Mouse (Mus musculus): ENCODE results near the gene Abi3. TPM values are rescaled to one million over a fixed set of nuclear protein-coding genes. Genes with fewer than 3 reads are reported as not detected.

Gene Abi3
- total and polyA plus RNA-seq, 3 experiments = 7.9 to 23.2 (median 11.4) TPM

GRCm38 (mm10) chr11:95838999-95839868 lies 3.0 kb downstream of the Abi3 start:
- no peak overlapping the region for H3K9ac ChIP-seq (ENCODE audit: low read depth, low read length)
- intact Hi-C loops (cut with DNase I) = no loop called here
- peaks cover 38% of the 10 kb centered on the region for H3K4me1 ChIP-seq (ENCODE audit: control insufficient read depth, insufficient read depth, low read length)
- WGBS = 66% methylated on average over 8 of the region's 8 CpGs
- H3K79me2 ChIP-seq (replicated peaks; ENCODE audit: control insufficient read depth, insufficient read depth, low read length) = no peaks in the 10 kb centered on the region; the same call in 1 of the 2 replicates
- peak overlapping the region; percentile 92 for H3K27ac ChIP-seq
- peaks cover 6% of the 10 kb centered on the region; the same call in 1 of the 2 replicates for H3K36me3 ChIP-seq (ENCODE audit: control insufficient read depth, insufficient read depth, low read length)
- no peaks in the 10 kb centered on the region for H3K27me3 ChIP-seq (ENCODE audit: control insufficient read depth, insufficient read depth, low read length)
- TF ChIP-seq POLR2A (IDR thresholded peaks at IDR 0.05; ENCODE audit: insufficient read depth, low read depth, low read length) = no peak
- TF ChIP-seq CTCF (IDR thresholded peaks at IDR 0.05) = no peak
- no peak for TF ChIP-seq EP300 (IDR thresholded peaks at IDR 0.05; ENCODE audit: insufficient read depth, low read depth, low read length)
- H3K4me3 ChIP-seq = peak overlapping the region; percentile 2; the same call in 1 of the 2 replicates
- no peak for DNase-seq

DNA sequence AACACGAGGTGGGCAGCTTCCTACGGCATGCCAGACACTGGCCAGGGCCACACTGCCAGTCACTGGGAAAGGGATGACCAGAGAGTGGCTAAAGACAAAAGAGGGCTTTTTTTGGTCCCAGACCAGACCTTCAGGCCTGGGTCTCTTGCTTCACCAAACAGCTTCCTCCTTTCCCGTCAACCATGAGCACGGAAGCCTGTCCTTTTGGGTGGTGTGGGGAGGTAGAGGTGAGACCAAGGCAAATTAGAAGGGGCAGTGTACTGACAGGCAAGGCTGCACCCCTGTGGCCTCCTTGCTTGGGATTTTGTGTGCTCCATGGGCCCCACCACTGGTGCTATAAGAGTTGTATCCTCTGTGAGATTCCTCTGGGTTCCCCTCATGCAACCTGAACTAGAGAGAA lies 3.7 kb downstream of the Abi3 start:
- Histone ChIP-seq H3K79me2 (replicated peaks; ENCODE audit: control insufficient read depth, insufficient read depth, low read length) (no peaks in the 10 kb centered on the region; the same call in 1 of the 2 replicates), H3K4me3 (0 out of 2 replicates have a peak overlapping the region, but pooled peaks have one; percentile 3), H3K36me3 (ENCODE audit: control insufficient read depth, insufficient read depth, low read length) (peaks cover 6% of the 10 kb centered on the region; the same call in 1 of the 2 replicates), H3K27me3 (ENCODE audit: control insufficient read depth, insufficient read depth, low read length) (no peaks in the 10 kb centered on the region), H3K9ac (ENCODE audit: low read depth, low read length) (peak overlapping the region; percentile 3; the same call in 1 of the 2 replicates), H3K27ac (peak overlapping the region; percentile 92), H3K4me1 (ENCODE audit: control insufficient read depth, insufficient read depth, low read length) (peaks cover 40% of the 10 kb centered on the region)
- 62% methylated on average over 4 of the region's 4 CpGs for WGBS
- TF ChIP-seq POLR2A (IDR thresholded peaks at IDR 0.05; ENCODE audit: insufficient read depth, low read depth, low read length) (no peak), EP300 (IDR thresholded peaks at IDR 0.05; ENCODE audit: insufficient read depth, low read depth, low read length) (no peak), CTCF (IDR thresholded peaks at IDR 0.05) (no peak)
- intact Hi-C loops (cut with DNase I) = no loop called here
- DNase-seq = no peak

DNA sequence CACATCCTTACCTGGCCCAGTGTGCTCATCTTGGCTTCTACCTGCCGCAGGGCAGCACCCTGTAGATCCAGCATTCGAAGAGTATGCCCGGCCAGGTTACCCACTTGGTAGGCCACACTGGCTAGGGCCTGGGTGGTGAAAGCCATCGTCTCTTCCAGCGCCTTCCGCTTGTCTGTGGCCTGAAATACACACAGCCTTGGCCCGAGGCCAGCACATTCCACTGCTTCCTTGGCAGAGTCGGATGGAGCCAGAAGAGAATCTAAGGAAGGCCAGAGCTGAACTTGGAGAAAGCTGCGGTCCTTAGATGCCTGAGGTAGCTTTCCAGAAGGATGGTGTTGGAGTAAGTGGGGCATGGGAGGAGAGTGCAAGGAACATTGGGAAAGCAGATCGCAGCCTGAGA lies 5.2 kb downstream of the Abi3 start, which contains the start of gene Gngt2:
Gene Gngt2 (plus strand): TSS at position 158 of the 400 bp plus-strand sequence.
- TF ChIP-seq EP300 (IDR thresholded peaks at IDR 0.05; ENCODE audit: insufficient read depth, low read depth, low read length) (peak; percentile 77; the same call in 1 of the 2 replicates), CTCF (IDR thresholded peaks at IDR 0.05) (no peak), POLR2A (IDR thresholded peaks at IDR 0.05; ENCODE audit: insufficient read depth, low read depth, low read length) (peak; percentile 17; the same call in 1 of the 2 replicates)
- Histone ChIP-seq H3K36me3 (ENCODE audit: control insufficient read depth, insufficient read depth, low read length) (peaks cover 6% of the 10 kb centered on the region; the same call in 1 of the 2 replicates), H3K27me3 (ENCODE audit: control insufficient read depth, insufficient read depth, low read length) (no peaks in the 10 kb centered on the region), H3K9ac (ENCODE audit: low read depth, low read length) (peak within 1 kb of the TSS; percentile 10; the same call in 1 of the 2 replicates), H3K4me1 (ENCODE audit: control insufficient read depth, insufficient read depth, low read length) (peaks cover 34% of the 10 kb centered on the region), H3K27ac (peak within 1 kb of the TSS; percentile 92), H3K79me2 (replicated peaks; ENCODE audit: control insufficient read depth, insufficient read depth, low read length) (no peaks in the 10 kb centered on the region; the same call in 1 of the 2 replicates), H3K4me3 (peak within 1 kb of the TSS; percentile 22; the same call in 1 of the 2 replicates)
- intact Hi-C loops (cut with DNase I) = no loop called here
- 13% methylated on average over 10 of the region's 10 CpGs for WGBS
- peak; percentile 85 to 88 for DNase-seq

- intact Hi-C loops (cut with DNase I) = no loop called here
- H3K27me3 ChIP-seq (ENCODE audit: control insufficient read depth, insufficient read depth, low read length) = no peaks in the 10 kb centered on the region
- H3K27ac ChIP-seq = peak overlapping the region; percentile 92
- H3K36me3 ChIP-seq (ENCODE audit: control insufficient read depth, insufficient read depth, low read length) = peaks cover 6% of the 10 kb centered on the region; the same call in 1 of the 2 replicates
- 22% methylated on average over 6 of the region's 6 CpGs for WGBS
- TF ChIP-seq EP300 (IDR thresholded peaks at IDR 0.05; ENCODE audit: insufficient read depth, low read depth, low read length) = 0 out of 2 replicates have a peak, but pooled peaks have one; percentile 47
- no peak for TF ChIP-seq CTCF (IDR thresholded peaks at IDR 0.05)
- 0 out of 2 replicates have a peak, but pooled peaks have one; percentile 16 for TF ChIP-seq POLR2A (IDR thresholded peaks at IDR 0.05; ENCODE audit: insufficient read depth, low read depth, low read length)
- H3K79me2 ChIP-seq (replicated peaks; ENCODE audit: control insufficient read depth, insufficient read depth, low read length) = no peaks in the 10 kb centered on the region; the same call in 1 of the 2 replicates
- H3K4me3 ChIP-seq = peak overlapping the region; percentile 2; the same call in 1 of the 2 replicates
- H3K4me1 ChIP-seq (ENCODE audit: control insufficient read depth, insufficient read depth, low read length) = peaks cover 35% of the 10 kb centered on the region
- H3K9ac ChIP-seq (ENCODE audit: low read depth, low read length) = no peak overlapping the region
- DNase-seq = peak; percentile 46 to 51
These were observed 5.8 kb downstream of the Abi3 start for GRCm38 (mm10) chr11:95836433-95836832.

DNA sequence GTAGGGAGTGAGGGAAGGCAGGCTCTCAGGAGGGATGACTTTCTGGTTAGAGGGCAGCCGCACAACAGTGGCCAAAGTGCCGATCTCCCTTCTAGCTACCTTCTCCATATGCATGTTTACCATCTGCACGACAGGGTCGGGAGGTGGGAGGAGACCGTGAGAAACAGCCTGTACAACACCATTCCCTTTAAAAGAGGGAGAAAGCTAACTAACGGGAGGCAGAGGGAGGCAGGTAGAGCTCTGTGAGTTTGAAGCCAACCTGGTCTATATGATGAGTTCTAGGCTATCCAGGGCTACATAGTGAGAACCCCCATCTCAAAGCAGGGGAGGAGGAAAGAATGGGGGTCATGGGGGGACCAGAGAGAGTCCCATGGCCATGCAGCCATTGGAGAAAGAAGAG lies 6.4 kb downstream of the Abi3 start:
- Histone ChIP-seq H3K9ac (ENCODE audit: low read depth, low read length) (peak overlapping the region; percentile 6; the same call in 1 of the 2 replicates), H3K27me3 (ENCODE audit: control insufficient read depth, insufficient read depth, low read length) (no peaks in the 10 kb centered on the region), H3K4me1 (ENCODE audit: control insufficient read depth, insufficient read depth, low read length) (peaks cover 39% of the 10 kb centered on the region), H3K27ac (peak overlapping the region; percentile 92), H3K36me3 (ENCODE audit: control insufficient read depth, insufficient read depth, low read length) (peaks cover 6% of the 10 kb centered on the region; the same call in 1 of the 2 replicates), H3K79me2 (replicated peaks; ENCODE audit: control insufficient read depth, insufficient read depth, low read length) (no peaks in the 10 kb centered on the region; the same call in 1 of the 2 replicates), H3K4me3 (peak overlapping the region; percentile 2; the same call in 1 of the 2 replicates)
- intact Hi-C loops (cut with DNase I) = no loop called here
- no peak for DNase-seq
- TF ChIP-seq CTCF (IDR thresholded peaks at IDR 0.05) (no peak), POLR2A (IDR thresholded peaks at IDR 0.05; ENCODE audit: insufficient read depth, low read depth, low read length) (no peak), EP300 (IDR thresholded peaks at IDR 0.05; ENCODE audit: insufficient read depth, low read depth, low read length) (no peak)
- 28% methylated on average over 6 of the region's 6 CpGs for WGBS

Data from heart, adult 2 months (tissue).